Mouse (Mus musculus): ENCODE data around the gene Chaf1b. TPM values are rescaled to one million over a fixed set of nuclear protein-coding genes. Genes with fewer than 3 reads are reported as not detected.

Gene Chaf1b
- polyA plus RNA-seq, 1 experiment from 2014 or later = 86.3 TPM

GRCm38 (mm10) chr16:93908196-93908595 lies 24.5 kb downstream of the Chaf1b start:
- no peak overlapping the region for H3K9ac ChIP-seq (ENCODE audit: low read depth, low read length)
- DNase-seq (ENCODE audit: low spot score) = no peak
- no peaks in the 10 kb centered on the region for H3K27me3 ChIP-seq (replicated peaks; ENCODE audit: control insufficient read depth, insufficient read depth, low read length)
- H3K9me3 ChIP-seq (ENCODE audit: control insufficient read depth, low read length) = no peaks in the 10 kb centered on the region
- ATAC-seq (replicated peaks; ENCODE audit: low FRiP score) = no peak
- no peak overlapping the region for H3K27ac ChIP-seq (ENCODE audit: low read depth, low read length)
- H3K4me1 ChIP-seq (replicated peaks; ENCODE audit: control insufficient read depth, insufficient read depth, low read length) = no peaks in the 10 kb centered on the region
- H3K4me3 ChIP-seq (ENCODE audit: low read depth, low read length) = no peak overlapping the region
- no peak overlapping the region for H3K4me2 ChIP-seq
- H3K36me3 ChIP-seq (ENCODE audit: control insufficient read depth, insufficient read depth, low read length) = no peaks in the 10 kb centered on the region; the same call in 1 of the 2 replicates
- 87% methylated on average over 8 of the region's 8 CpGs for WGBS

DNA sequence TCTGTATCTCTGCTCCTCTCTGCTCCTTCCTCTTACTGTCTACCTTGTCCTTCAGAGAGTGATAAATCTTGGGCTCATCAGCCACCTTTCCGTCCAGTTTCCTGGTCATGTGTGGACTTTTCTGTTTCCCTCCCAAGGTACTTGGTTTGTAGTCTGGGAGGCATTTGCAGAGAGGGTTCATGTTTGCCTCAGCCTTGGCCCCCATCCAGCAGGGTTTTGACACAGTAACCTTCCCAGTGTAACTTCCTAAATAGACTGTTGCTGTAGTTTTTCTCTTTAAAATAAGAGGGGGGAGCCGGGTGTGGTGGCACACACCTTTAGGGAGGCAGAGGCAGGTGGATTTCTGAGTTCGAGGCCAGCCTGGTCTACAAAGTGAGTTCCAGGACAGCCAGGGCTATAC lies 26.2 kb downstream of the Chaf1b start:
- WGBS = 82% methylated on average over 3 of the region's 3 CpGs
- Histone ChIP-seq H3K27me3 (replicated peaks; ENCODE audit: control insufficient read depth, insufficient read depth, low read length) (no peaks in the 10 kb centered on the region), H3K4me1 (replicated peaks; ENCODE audit: control insufficient read depth, insufficient read depth, low read length) (no peaks in the 10 kb centered on the region), H3K4me2 (no peak overlapping the region), H3K4me3 (ENCODE audit: low read depth, low read length) (no peak overlapping the region), H3K36me3 (ENCODE audit: control insufficient read depth, insufficient read depth, low read length) (no peaks in the 10 kb centered on the region), H3K9me3 (ENCODE audit: control insufficient read depth, low read length) (no peaks in the 10 kb centered on the region), H3K9ac (ENCODE audit: low read depth, low read length) (no peak overlapping the region), H3K27ac (ENCODE audit: low read depth, low read length) (no peak overlapping the region)
- DNase-seq (ENCODE audit: low spot score) (no peak), ATAC-seq (replicated peaks; ENCODE audit: low FRiP score) (no peak)

DNA sequence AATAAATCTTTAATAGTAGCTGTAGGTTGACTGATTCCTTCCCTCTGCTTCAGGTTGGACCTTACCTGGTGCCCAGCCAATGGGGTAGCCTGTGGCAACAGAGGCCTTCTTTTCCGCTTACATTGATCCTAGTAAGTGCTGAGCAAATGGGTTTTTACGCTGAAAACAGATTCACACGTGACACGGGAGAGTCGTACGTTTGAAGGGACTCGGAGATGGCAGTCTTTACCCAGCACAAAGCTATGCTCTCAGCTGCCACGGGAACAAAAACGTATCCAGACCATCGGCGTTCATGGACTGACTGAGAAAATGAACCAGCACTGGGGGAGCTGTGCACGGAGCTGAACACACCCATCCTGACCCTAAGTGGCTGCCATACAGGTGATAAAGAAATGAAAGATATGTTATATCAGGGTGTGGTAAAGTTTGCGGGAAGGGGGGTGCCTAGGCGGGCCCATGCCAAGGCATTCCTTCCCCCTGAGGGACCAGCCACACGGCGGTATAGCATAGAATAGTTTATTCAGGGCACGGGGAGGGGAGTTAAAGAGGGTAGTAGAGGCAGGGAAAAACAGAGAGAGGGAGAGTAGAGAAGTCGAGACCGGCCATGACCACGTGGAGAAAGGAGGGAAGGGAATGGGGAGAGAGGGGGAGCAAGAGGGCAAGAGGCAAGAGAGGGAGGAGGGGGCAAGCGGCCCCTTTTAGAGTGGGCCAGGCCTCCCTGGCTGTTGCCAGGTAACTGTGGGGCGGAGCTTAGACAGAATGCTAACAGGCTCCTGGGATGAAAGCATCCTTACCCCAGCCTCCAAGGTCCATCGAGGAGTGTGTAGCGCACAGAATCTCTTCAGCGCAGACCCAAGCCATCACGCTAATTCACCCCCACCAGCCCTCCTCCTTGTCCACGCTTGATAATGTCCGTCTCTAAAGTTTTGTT lies 27.3 kb downstream of the Chaf1b start:
- no peaks in the 10 kb centered on the region for H3K36me3 ChIP-seq (ENCODE audit: control insufficient read depth, insufficient read depth, low read length)
- H3K9ac ChIP-seq (ENCODE audit: low read depth, low read length) = no peak overlapping the region
- no peaks in the 10 kb centered on the region for H3K9me3 ChIP-seq (ENCODE audit: control insufficient read depth, low read length)
- DNase-seq (ENCODE audit: low spot score) = no peak
- no peaks in the 10 kb centered on the region for H3K27me3 ChIP-seq (replicated peaks; ENCODE audit: control insufficient read depth, insufficient read depth, low read length)
- H3K4me1 ChIP-seq (replicated peaks; ENCODE audit: control insufficient read depth, insufficient read depth, low read length) = no peaks in the 10 kb centered on the region
- H3K4me2 ChIP-seq = no peak overlapping the region
- H3K4me3 ChIP-seq (ENCODE audit: low read depth, low read length) = no peak overlapping the region
- 61% methylated on average over 28 of the region's 28 CpGs for WGBS
- no peak overlapping the region for H3K27ac ChIP-seq (ENCODE audit: low read depth, low read length)
- ATAC-seq (replicated peaks; ENCODE audit: low FRiP score) = peak; percentile 49; the same call in 1 of the 2 replicates

GRCm38 (mm10) chr16:93912158-93912557 lies 28.5 kb downstream of the Chaf1b start:
- 68% methylated on average over 5 of the region's 5 CpGs for WGBS
- DNase-seq (ENCODE audit: low spot score) = no peak

GRCm38 (mm10) chr16:93912808-93913207 lies 29.1 kb downstream of the Chaf1b start:
- Histone ChIP-seq H3K9me3 (ENCODE audit: control insufficient read depth, low read length) (no peaks in the 10 kb centered on the region), H3K27me3 (replicated peaks; ENCODE audit: control insufficient read depth, insufficient read depth, low read length) (no peaks in the 10 kb centered on the region), H3K36me3 (ENCODE audit: control insufficient read depth, insufficient read depth, low read length) (no peaks in the 10 kb centered on the region), H3K4me1 (replicated peaks; ENCODE audit: control insufficient read depth, insufficient read depth, low read length) (no peaks in the 10 kb centered on the region), H3K4me3 (ENCODE audit: low read depth, low read length) (no peak overlapping the region), H3K4me2 (no peak overlapping the region), H3K9ac (ENCODE audit: low read depth, low read length) (no peak overlapping the region), H3K27ac (ENCODE audit: low read depth, low read length) (no peak overlapping the region)
- DNase-seq (ENCODE audit: low spot score) (no peak), ATAC-seq (replicated peaks; ENCODE audit: low FRiP score) (no peak)
- WGBS = 70% methylated on average over 3 of the region's 3 CpGs

More at GRCm38 (mm10) chr16:93912158-93912557, 28.5 kb downstream of the Chaf1b start:
- Histone ChIP-seq H3K27ac (ENCODE audit: low read depth, low read length) (no peak overlapping the region), H3K36me3 (ENCODE audit: control insufficient read depth, insufficient read depth, low read length) (no peaks in the 10 kb centered on the region), H3K27me3 (replicated peaks; ENCODE audit: control insufficient read depth, insufficient read depth, low read length) (no peaks in the 10 kb centered on the region), H3K4me2 (no peak overlapping the region), H3K9ac (ENCODE audit: low read depth, low read length) (no peak overlapping the region), H3K9me3 (ENCODE audit: control insufficient read depth, low read length) (no peaks in the 10 kb centered on the region), H3K4me1 (replicated peaks; ENCODE audit: control insufficient read depth, insufficient read depth, low read length) (no peaks in the 10 kb centered on the region), H3K4me3 (ENCODE audit: low read depth, low read length) (no peak overlapping the region)
- ATAC-seq (replicated peaks; ENCODE audit: low FRiP score) = no peak

DNA sequence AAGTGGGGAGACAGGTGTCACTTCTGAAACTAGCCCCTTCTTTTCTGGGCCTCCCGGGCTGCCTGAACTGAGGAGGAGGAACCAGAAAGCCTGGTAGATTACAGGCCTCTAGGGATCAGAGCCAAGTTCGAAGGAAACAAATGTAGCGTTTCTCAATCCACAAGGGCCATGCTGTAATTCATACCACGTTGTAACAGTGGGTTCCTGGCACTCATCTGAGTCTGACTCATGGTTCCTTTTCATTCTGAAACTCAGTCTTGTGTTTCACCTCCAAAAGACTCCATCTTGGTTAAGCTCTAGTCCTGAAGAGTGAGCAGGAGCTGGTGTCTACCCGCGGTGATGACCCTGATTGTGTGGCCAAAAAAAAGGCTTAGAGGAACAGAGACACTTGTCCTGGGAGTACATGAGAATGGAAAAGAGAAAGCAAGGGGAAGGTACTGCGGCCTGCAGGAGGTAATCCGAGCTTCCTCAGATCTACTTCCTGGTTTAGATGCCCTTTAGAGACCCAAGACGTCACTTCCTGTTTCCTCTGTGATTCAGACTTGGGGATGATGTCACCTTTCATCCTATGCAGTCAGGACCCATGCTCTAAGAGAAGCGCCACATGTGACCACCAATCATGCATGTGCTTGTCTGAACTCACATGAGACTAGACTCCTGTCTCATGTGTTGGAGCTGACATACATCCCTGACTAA lies 30.3 kb downstream of the Chaf1b start:
- no peaks in the 10 kb centered on the region for H3K36me3 ChIP-seq (ENCODE audit: control insufficient read depth, insufficient read depth, low read length)
- H3K27me3 ChIP-seq (replicated peaks; ENCODE audit: control insufficient read depth, insufficient read depth, low read length) = no peaks in the 10 kb centered on the region
- H3K4me1 ChIP-seq (replicated peaks; ENCODE audit: control insufficient read depth, insufficient read depth, low read length) = no peaks in the 10 kb centered on the region
- no peak overlapping the region for H3K4me2 ChIP-seq
- H3K27ac ChIP-seq (ENCODE audit: low read depth, low read length) = no peak overlapping the region
- H3K4me3 ChIP-seq (ENCODE audit: low read depth, low read length) = no peak overlapping the region
- ATAC-seq (replicated peaks; ENCODE audit: low FRiP score) = no peak
- no peaks in the 10 kb centered on the region for H3K9me3 ChIP-seq (ENCODE audit: control insufficient read depth, low read length)
- DNase-seq (ENCODE audit: low spot score) = no peak
- no peak overlapping the region for H3K9ac ChIP-seq (ENCODE audit: low read depth, low read length)
- 74% methylated on average over 10 of the region's 10 CpGs for WGBS

GRCm38 (mm10) chr16:93915338-93915849 lies 31.7 kb downstream of the Chaf1b start:
- DNase-seq (ENCODE audit: low spot score) (no peak), ATAC-seq (replicated peaks; ENCODE audit: low FRiP score) (no peak)
- Histone ChIP-seq H3K27ac (ENCODE audit: low read depth, low read length) (no peak overlapping the region), H3K4me1 (replicated peaks; ENCODE audit: control insufficient read depth, insufficient read depth, low read length) (no peaks in the 10 kb centered on the region), H3K4me2 (no peak overlapping the region), H3K4me3 (ENCODE audit: low read depth, low read length) (no peak overlapping the region), H3K27me3 (replicated peaks; ENCODE audit: control insufficient read depth, insufficient read depth, low read length) (no peaks in the 10 kb centered on the region; the same call in 1 of the 2 replicates), H3K9ac (ENCODE audit: low read depth, low read length) (no peak overlapping the region), H3K36me3 (ENCODE audit: control insufficient read depth, insufficient read depth, low read length) (no peaks in the 10 kb centered on the region), H3K9me3 (ENCODE audit: control insufficient read depth, low read length) (no peaks in the 10 kb centered on the region)
- WGBS = 41% methylated on average over 7 of the region's 10 CpGs

DNA sequence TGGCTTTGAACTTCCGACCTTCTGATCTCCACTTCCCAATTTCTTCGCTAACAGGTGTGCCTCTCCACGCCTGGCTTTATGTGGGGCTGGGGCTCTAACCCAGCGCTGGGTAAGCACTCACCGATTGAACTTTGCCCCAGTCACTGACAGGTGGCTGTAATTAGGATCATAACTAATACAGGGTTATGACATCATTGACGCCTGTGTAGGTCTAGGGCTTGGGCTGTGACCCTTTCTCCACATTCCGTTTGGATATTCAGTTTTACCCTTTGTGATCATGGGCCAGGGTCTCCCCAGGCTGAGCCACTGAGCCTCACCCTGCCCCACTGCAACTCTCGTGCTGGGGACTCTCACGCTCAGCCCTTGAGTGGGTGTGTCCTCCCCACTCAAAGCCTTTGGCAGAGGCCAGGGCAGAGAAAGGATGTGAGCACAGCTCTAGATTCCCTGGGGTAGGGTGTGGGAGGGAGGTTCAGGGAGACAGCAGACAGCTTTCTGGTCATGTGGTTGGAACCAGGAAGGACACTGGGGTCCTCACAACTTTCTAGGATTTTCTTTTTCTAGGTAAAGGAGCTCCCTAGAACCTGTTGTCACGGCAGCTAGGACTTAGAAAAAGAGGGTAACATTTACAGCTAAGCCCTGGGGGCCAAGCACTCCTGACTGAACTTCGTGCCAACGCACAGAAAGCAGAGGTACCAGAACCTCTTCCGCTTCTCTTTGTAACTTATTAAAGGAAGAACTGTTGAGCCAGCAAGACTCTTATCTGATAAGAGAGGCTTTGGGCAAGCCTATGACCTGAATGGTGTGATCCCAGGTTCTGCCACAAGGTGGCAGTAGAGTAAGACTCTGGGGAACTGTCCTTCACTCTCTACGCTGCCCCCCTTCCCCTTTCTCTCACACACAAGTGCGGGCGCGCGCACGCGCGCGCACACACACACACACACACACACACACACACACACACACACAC lies 34.3 kb downstream of the Chaf1b start:
- ATAC-seq (replicated peaks; ENCODE audit: low FRiP score) = peak; percentile 68
- Histone ChIP-seq H3K4me1 (replicated peaks; ENCODE audit: control insufficient read depth, insufficient read depth, low read length) (no peaks in the 10 kb centered on the region), H3K4me3 (ENCODE audit: low read depth, low read length) (no peak overlapping the region), H3K9me3 (ENCODE audit: control insufficient read depth, low read length) (no peaks in the 10 kb centered on the region), H3K27ac (ENCODE audit: low read depth, low read length) (no peak overlapping the region), H3K27me3 (replicated peaks; ENCODE audit: control insufficient read depth, insufficient read depth, low read length) (no peaks in the 10 kb centered on the region; the same call in 1 of the 2 replicates), H3K9ac (ENCODE audit: low read depth, low read length) (no peak overlapping the region), H3K36me3 (ENCODE audit: control insufficient read depth, insufficient read depth, low read length) (no peaks in the 10 kb centered on the region), H3K4me2 (peak overlapping the region; percentile 33; the same call in 1 of the 2 replicates)
- 34% methylated on average over 22 of the region's 22 CpGs for WGBS
- peak; percentile 77 for DNase-seq (ENCODE audit: low spot score)

All from liver, embryonic 11.5 days (tissue).